Mouse (Mus musculus): ENCODE measurements around the gene Tmem206. TPM values are rescaled to one million over a fixed set of nuclear protein-coding genes. Genes with fewer than 3 reads are reported as not detected.

Tmem206 gene
- total RNA-seq (2012; rRNA removed) = 9.9 and 12.7 TPM in 2 replicates

GRCm38 (mm10) chr1:191325726-191326232, at the start of gene Tmem206:
Gene Tmem206 (plus strand): TSS chr1:191325912.
- peak; percentile 94 for DNase-seq (ENCODE audit: low read depth, low spot score)
- H3K4me1 ChIP-seq (ENCODE audit: control insufficient read depth in 2 of 2, insufficient read depth in 2 of 2, low read length in 2 of 2, poor library complexity in 1 of 2) = peaks cover 2 to 4% of the 10 kb centered on the region in 2 experiments; a peak in 2 of 4 replicates
- H3K27ac ChIP-seq (ENCODE audit: insufficient read depth, low read depth, low read length, poor library complexity, severe bottlenecking) = no peak within 1 kb of the TSS
- peak within 1 kb of the TSS; percentile 76 for H3K9ac ChIP-seq (ENCODE audit: insufficient read depth, low read depth, low read length, poor library complexity, severe bottlenecking)
- no peaks in the 10 kb centered on the region for H3K36me3 ChIP-seq (ENCODE audit: control insufficient read depth, insufficient read depth, low read length, poor library complexity, severe bottlenecking)
- TF ChIP-seq ZNF384 (IDR thresholded peaks at IDR 0.05; ENCODE audit: low read depth, low read length) (no peak), HCFC1 (IDR thresholded peaks at IDR 0.05; ENCODE audit: borderline replicate concordance, insufficient read depth, low read length) (peak; percentile 98)
- peak within 1 kb of the TSS; percentile 78 for H3K4me3 ChIP-seq (ENCODE audit: insufficient read depth in 1 of 2, low read depth in 1 of 2, low read length in 2 of 2, poor library complexity in 1 of 2, severe bottlenecking in 1 of 2)
- in situ Hi-C loops (cut with MboI; ENCODE audit: low sequenced_read_pairs in 2 of 2, unreplicated experiment in 2 of 2) = loop anchor here in 1 of 2 experiments (25.0 kb wide), 1 partner anchor 487 kb away; the partner anchor contains the start of gene Nek2
- no peaks in the 10 kb centered on the region for H3K9me3 ChIP-seq (ENCODE audit: control insufficient read depth, insufficient read depth, low read depth, low read length)

DNA sequence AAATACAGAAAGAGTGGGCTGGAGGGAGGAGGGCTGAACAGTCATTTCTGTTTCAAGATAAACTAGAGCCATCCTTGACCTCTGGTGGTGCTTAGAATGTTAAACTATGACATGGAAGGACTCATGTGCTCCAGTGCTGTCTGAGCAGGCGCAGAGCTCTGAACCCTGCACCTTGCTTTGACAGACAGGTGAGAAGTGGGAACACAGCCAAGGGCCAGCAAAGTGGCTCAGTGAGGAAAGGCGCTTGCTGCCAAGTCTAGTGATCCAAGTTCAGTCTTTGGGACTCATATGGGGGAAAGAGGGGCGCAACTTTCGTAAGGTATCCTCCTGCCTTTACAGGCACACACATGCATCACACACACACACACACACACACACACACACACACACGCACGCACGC, 49.5 kb upstream of the Tmem206 start:
- H3K27ac ChIP-seq (ENCODE audit: insufficient read depth, low read depth, low read length, poor library complexity, severe bottlenecking) = no peak overlapping the region
- no peaks in the 10 kb centered on the region for H3K9me3 ChIP-seq (ENCODE audit: control insufficient read depth, insufficient read depth, low read depth, low read length)
- no peak for DNase-seq (ENCODE audit: low read depth, low spot score)
- TF ChIP-seq ZC3H11A (IDR thresholded peaks at IDR 0.05; ENCODE audit: borderline replicate concordance, low read depth, low read length) (no peak), CHD2 (IDR thresholded peaks at IDR 0.05; ENCODE audit: low read depth, low read length) (no peak), MAFK (IDR thresholded peaks at IDR 0.05; ENCODE audit: insufficient read depth, low read depth, low read length) (no peak), HCFC1 (IDR thresholded peaks at IDR 0.05; ENCODE audit: borderline replicate concordance, insufficient read depth, low read length) (no peak), ZNF384 (IDR thresholded peaks at IDR 0.05; ENCODE audit: low read depth, low read length) (no peak)
- H3K9ac ChIP-seq (ENCODE audit: insufficient read depth, low read depth, low read length, poor library complexity, severe bottlenecking) = no peak overlapping the region
- in situ Hi-C loops (cut with MboI; ENCODE audit: low sequenced_read_pairs in 2 of 2, unreplicated experiment in 2 of 2) = loop anchor here in 1 of 2 experiments (25.0 kb wide), 1 partner anchor 189 kb away; the partner anchor contains the start of gene Batf3
- H3K4me3 ChIP-seq (ENCODE audit: insufficient read depth in 1 of 2, low read depth in 1 of 2, low read length in 2 of 2, poor library complexity in 1 of 2, severe bottlenecking in 1 of 2) = no peak overlapping the region
- H3K36me3 ChIP-seq (ENCODE audit: control insufficient read depth, insufficient read depth, low read length, poor library complexity, severe bottlenecking) = no peaks in the 10 kb centered on the region
- H3K4me1 ChIP-seq (ENCODE audit: control insufficient read depth in 2 of 2, insufficient read depth in 2 of 2, low read length in 2 of 2, poor library complexity in 1 of 2) = no peaks in the 10 kb centered on the region

DNA sequence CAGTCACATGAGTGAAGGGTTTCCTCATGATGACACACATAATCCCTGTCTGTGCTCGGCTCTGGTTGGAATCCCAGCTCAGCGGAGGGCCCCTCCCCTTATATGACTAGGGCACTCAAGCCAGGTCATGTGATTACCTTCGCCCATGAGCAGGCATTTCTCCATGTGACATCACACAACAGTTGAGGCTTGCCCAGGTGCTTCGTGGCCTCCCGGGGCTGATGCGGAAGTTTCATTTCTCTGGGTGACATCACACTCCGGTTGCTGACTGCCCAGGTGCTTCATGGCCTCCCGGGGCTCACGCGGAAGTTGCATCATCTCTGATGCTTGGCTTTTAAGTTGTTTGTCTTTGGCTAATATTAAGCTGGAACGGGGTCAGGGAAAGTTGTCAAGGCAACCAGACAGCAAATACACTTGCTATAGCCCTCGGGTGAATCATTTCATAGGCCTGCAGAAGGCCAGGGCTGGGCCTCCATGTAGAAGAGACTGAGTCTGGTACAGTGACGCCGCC, 48.1 kb upstream of the Tmem206 start:
- no peak for DNase-seq (ENCODE audit: low read depth, low spot score)
- no peak overlapping the region for H3K9ac ChIP-seq (ENCODE audit: insufficient read depth, low read depth, low read length, poor library complexity, severe bottlenecking)
- no peak overlapping the region for H3K4me3 ChIP-seq (ENCODE audit: insufficient read depth in 1 of 2, low read depth in 1 of 2, low read length in 2 of 2, poor library complexity in 1 of 2, severe bottlenecking in 1 of 2)
- in situ Hi-C loops (cut with MboI; ENCODE audit: low sequenced_read_pairs in 2 of 2, unreplicated experiment in 2 of 2) = loop anchor here in 1 of 2 experiments (25.0 kb wide), 1 partner anchor 190 kb away; the partner anchor contains the start of gene Batf3
- no peaks in the 10 kb centered on the region for H3K36me3 ChIP-seq (ENCODE audit: control insufficient read depth, insufficient read depth, low read length, poor library complexity, severe bottlenecking)
- H3K9me3 ChIP-seq (ENCODE audit: control insufficient read depth, insufficient read depth, low read depth, low read length) = no peaks in the 10 kb centered on the region
- no peak overlapping the region for H3K27ac ChIP-seq (ENCODE audit: insufficient read depth, low read depth, low read length, poor library complexity, severe bottlenecking)
- H3K4me1 ChIP-seq (ENCODE audit: control insufficient read depth in 2 of 2, insufficient read depth in 2 of 2, low read length in 2 of 2, poor library complexity in 1 of 2) = no peaks in the 10 kb centered on the region
- no peak for TF ChIP-seq ZC3H11A (IDR thresholded peaks at IDR 0.05; ENCODE audit: borderline replicate concordance, low read depth, low read length)
- TF ChIP-seq ZNF384 (IDR thresholded peaks at IDR 0.05; ENCODE audit: low read depth, low read length) = no peak
- no peak for TF ChIP-seq CHD2 (IDR thresholded peaks at IDR 0.05; ENCODE audit: low read depth, low read length)

DNA sequence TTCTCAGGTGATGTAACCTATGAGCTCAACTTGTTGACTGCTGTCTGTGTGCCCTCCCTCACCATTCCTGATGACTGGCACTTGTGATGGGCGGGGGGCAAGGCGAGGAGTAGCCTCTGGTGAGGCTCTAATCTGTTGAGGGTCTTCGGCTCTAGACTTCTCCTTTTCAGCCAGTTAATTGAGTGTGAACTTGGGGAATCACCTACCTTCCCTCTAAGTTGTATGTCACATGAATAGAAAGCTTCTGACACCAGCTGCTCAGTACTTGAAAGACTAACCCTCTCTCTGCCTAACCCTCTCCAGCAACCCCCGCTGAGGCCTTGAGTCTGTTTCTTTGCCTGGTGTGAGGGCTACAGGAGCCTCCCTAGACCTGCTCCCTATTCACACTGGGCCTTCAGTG, 47.4 kb upstream of the Tmem206 start:
- Histone ChIP-seq H3K36me3 (ENCODE audit: control insufficient read depth, insufficient read depth, low read length, poor library complexity, severe bottlenecking) (no peaks in the 10 kb centered on the region), H3K4me3 (ENCODE audit: insufficient read depth in 1 of 2, low read depth in 1 of 2, low read length in 2 of 2, poor library complexity in 1 of 2, severe bottlenecking in 1 of 2) (no peak overlapping the region), H3K4me1 (ENCODE audit: control insufficient read depth in 2 of 2, insufficient read depth in 2 of 2, low read length in 2 of 2, poor library complexity in 1 of 2) (no peaks in the 10 kb centered on the region), H3K9me3 (ENCODE audit: control insufficient read depth, insufficient read depth, low read depth, low read length) (no peaks in the 10 kb centered on the region), H3K27ac (ENCODE audit: insufficient read depth, low read depth, low read length, poor library complexity, severe bottlenecking) (no peak overlapping the region), H3K9ac (ENCODE audit: insufficient read depth, low read depth, low read length, poor library complexity, severe bottlenecking) (no peak overlapping the region)
- DNase-seq (ENCODE audit: low read depth, low spot score) = no peak
- TF ChIP-seq ZC3H11A (IDR thresholded peaks at IDR 0.05; ENCODE audit: borderline replicate concordance, low read depth, low read length) (no peak), ZNF384 (IDR thresholded peaks at IDR 0.05; ENCODE audit: low read depth, low read length) (no peak), CHD2 (IDR thresholded peaks at IDR 0.05; ENCODE audit: low read depth, low read length) (no peak), MAFK (IDR thresholded peaks at IDR 0.05; ENCODE audit: insufficient read depth, low read depth, low read length) (no peak), HCFC1 (IDR thresholded peaks at IDR 0.05; ENCODE audit: borderline replicate concordance, insufficient read depth, low read length) (no peak)
- in situ Hi-C loops (cut with MboI; ENCODE audit: low sequenced_read_pairs in 2 of 2, unreplicated experiment in 2 of 2) = loop anchor here in 1 of 2 experiments (25.0 kb wide), 1 partner anchor 191 kb away; the partner anchor contains the start of gene Batf3
